Mouse (Mus musculus): Measurements from ENCODE around the gene Pycard. TPM values are rescaled to one million over a fixed set of nuclear protein-coding genes. Genes with fewer than 3 reads are reported as not detected.

Pycard gene
- 94.8 TPM for polyA plus RNA-seq (2017; shearing (Covaris generic))

DNA sequence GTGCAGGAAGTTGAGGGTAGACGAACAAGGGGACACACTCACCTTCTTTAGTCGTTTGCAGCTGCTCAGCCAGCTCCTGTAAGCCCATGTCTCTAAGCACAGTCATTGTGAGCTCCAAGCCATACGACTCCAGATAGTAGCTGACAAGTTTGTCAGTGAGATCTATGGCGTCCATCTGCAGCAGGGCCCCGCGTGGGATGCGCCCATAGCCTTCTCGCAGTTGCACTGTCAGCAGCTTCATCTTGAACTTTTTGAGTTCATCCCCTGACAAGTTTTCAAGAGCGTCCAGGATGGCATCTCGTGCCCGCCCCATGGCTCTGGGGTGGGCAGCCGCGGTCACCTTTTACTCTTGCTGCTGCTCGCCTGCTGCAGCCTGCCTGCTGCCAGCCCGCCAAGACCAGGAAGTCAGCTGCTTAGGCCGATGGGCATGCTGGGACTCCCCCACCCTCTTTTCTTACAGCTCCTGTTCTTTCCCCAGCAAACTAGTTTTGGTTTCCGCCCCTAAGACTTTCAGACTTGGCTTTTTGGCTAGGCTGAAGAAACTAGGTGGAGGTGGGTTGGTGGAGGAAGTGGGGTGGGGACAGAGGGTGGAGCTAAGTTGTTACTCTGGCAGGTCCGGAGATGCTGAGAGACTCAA is at the start of gene Pycard:
Pycard (minus strand) TSS at position 527 of the 637 bp plus-strand sequence.

DNA sequence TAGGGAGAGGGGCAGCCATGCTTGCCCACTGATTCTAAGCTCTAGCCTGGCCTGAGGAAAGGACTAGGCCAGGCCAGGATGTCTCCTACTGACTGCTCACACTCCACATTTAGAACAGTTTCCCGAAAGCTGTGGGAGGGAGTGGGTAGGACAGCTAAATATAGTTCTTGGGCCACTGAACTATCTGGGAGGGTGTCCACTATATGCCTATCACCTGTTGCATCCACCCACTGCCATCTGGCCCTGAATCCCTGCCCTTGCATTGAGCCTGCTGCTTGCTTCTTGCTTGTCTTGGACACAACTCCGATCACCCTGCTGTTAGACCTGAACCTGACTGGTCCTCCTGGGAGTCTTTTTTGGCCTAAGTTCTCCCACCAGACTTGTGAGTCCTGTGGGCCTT is 10.0 kb upstream of the Pycard start, which contains the start of gene Trim72:
Trim72 (plus strand) TSS at position 262 of the 400 bp plus-strand sequence.

GRCm38 (mm10) chr7:127967004-127967921 is 26.4 kb downstream of the Pycard start, which contains the start of gene Fus:
TSS of gene Fus (plus strand) at chr7:127967457.

GRCm38 (mm10) chr7:127946470-127947023 is 47.1 kb downstream of the Pycard start, which contains the start of gene Prss36:
TSS of gene Prss36 (minus strand) at chr7:127946725.

Other genes with a start within 250 kb of the Pycard start
- gene Fbxl19, start 249.3 kb downstream of the Pycard start, polyA plus RNA-seq (2017; shearing (Covaris generic)) = 0.65 TPM
- 3.5 TPM for gene Orai3, start 224.1 kb downstream of the Pycard start, polyA plus RNA-seq (2017; shearing (Covaris generic))
- 4.3 TPM for gene Setd1a, start 217.2 kb downstream of the Pycard start, polyA plus RNA-seq (2017; shearing (Covaris generic))
- not detected for gene Gm49388, start 208.3 kb downstream of the Pycard start, polyA plus RNA-seq (2017; shearing (Covaris generic))
- 0.75 TPM for gene Hsd3b7, start 193.3 kb downstream of the Pycard start, polyA plus RNA-seq (2017; shearing (Covaris generic))
- gene Stx4a, start 169.6 kb downstream of the Pycard start, polyA plus RNA-seq (2017; shearing (Covaris generic)) = 122 TPM
- gene Stx1b, start 169.3 kb downstream of the Pycard start, polyA plus RNA-seq (2017; shearing (Covaris generic)) = not detected
- gene Zfp646, start 117.6 kb downstream of the Pycard start, polyA plus RNA-seq (2017; shearing (Covaris generic)) = 30.0 TPM
- 13.1 TPM for gene Zfp668, start 117.0 kb downstream of the Pycard start, polyA plus RNA-seq (2017; shearing (Covaris generic))
- gene Prss53, start 102.9 kb downstream of the Pycard start, polyA plus RNA-seq (2017; shearing (Covaris generic)) = 0.73 TPM
- not detected for gene Gm21974, start 98.4 kb downstream of the Pycard start, polyA plus RNA-seq (2017; shearing (Covaris generic))
- gene Vkorc1, start 98.2 kb downstream of the Pycard start, polyA plus RNA-seq (2017; shearing (Covaris generic)) = 33.6 TPM
- 37.3 TPM for gene Bckdk, start 89.8 kb downstream of the Pycard start, polyA plus RNA-seq (2017; shearing (Covaris generic))
- gene Kat8, start 81.4 kb downstream of the Pycard start, polyA plus RNA-seq (2017; shearing (Covaris generic)) = 39.5 TPM
- not detected for gene Prss8, start 63.8 kb downstream of the Pycard start, polyA plus RNA-seq (2017; shearing (Covaris generic))
- gene Prss36, start 47.1 kb downstream of the Pycard start, polyA plus RNA-seq (2017; shearing (Covaris generic)) = 1.7 TPM
- 242 TPM for gene Fus, start 26.4 kb downstream of the Pycard start, polyA plus RNA-seq (2017; shearing (Covaris generic))
- not detected for gene Trim72, start 10.1 kb upstream of the Pycard start, polyA plus RNA-seq (2017; shearing (Covaris generic))
- gene Itgam, start 68.8 kb upstream of the Pycard start, polyA plus RNA-seq (2017; shearing (Covaris generic)) = 2.0 TPM
- gene Gm49368, start 68.8 kb upstream of the Pycard start, polyA plus RNA-seq (2017; shearing (Covaris generic)) = not detected
- not detected for gene Itgax, start 135.7 kb upstream of the Pycard start, polyA plus RNA-seq (2017; shearing (Covaris generic))
- 0.20 TPM for gene Itgad, start 160.5 kb upstream of the Pycard start, polyA plus RNA-seq (2017; shearing (Covaris generic))
- not detected for gene Cox6a2, start 212.5 kb upstream of the Pycard start, polyA plus RNA-seq (2017; shearing (Covaris generic))
- 20.8 TPM for gene Armc5, start 243.5 kb upstream of the Pycard start, polyA plus RNA-seq (2017; shearing (Covaris generic))
- gene 9130023H24Rik, start 244.2 kb upstream of the Pycard start, polyA plus RNA-seq (2017; shearing (Covaris generic)) = 0.82 TPM

Data from naive thymus-derived CD4-positive, alpha-beta T cell, adult 5 months (primary cell).